Mouse (Mus musculus) lung, adult 2 months (tissue): Measurements from ENCODE around the gene Hps3. TPM values are rescaled to one million over a fixed set of nuclear protein-coding genes. Genes with fewer than 3 reads are reported as not detected.
A peak's percentile ranks its signal among the peaks of the same experiment; 100 is the strongest.
"Not testable (repeated sequence)": the region's sequence is repeated elsewhere in the genome, so short reads cannot be mapped to it uniquely, and the experiment has no call there.

ENCODE experiments used
- DNase-seq: peaks from one replicate; pipeline ENCODE4 v3.0.0; 2022
- H3K4me1 ChIP-seq: fragments of 200-500 bp; 2 replicates; pipeline ENCODE4 v1.6.1; 2011; ENCODE audit warnings: low read length; ENCODE audit not compliant: control insufficient read depth, insufficient read depth
- H3K4me3 ChIP-seq: fragments of 200-500 bp; replicated peaks from 2 replicates; pipeline ENCODE3; 2011; ENCODE audit warnings: low read depth, mild to moderate bottlenecking, control low read depth, low read length; ENCODE audit errors: extremely low read depth
- CTCF ChIP-seq: fragments of 200-500 bp; IDR thresholded peaks from 2 replicates; pipeline ENCODE4 v1.5.1; 2011; ENCODE audit warnings: mild to moderate bottlenecking, low read length, control low read depth; ENCODE audit not compliant: insufficient read depth
- POLR2A ChIP-seq: fragments of 200-500 bp; IDR thresholded peaks from 2 replicates; pipeline ENCODE4 v1.6.1; 2011; ENCODE audit warnings: low read depth, mild to moderate bottlenecking, control low read depth, low read length, borderline replicate concordance; ENCODE audit errors: extremely low read depth
- WGBS: fragments of 180-500 bp; shearing (Covaris S2); methylation state at CpG from one replicate; pipeline ENCODE4 v1.1.7; 2018; 5-methylcytosine and 5-hydroxymethylcytosine counted together
- polyA plus RNA-seq: library from polyadenylated mRNA; depleted of rRNA; stranded (reverse); fragments of >200 nt; gene quantifications from 2 replicates; pipeline ENCODE4 v1.2.3, GENCODE M21; 2012; rRNA removed

The Hps3 gene
- 19.5 and 46.7 TPM in 2 replicates for polyA plus RNA-seq

GRCm38 (mm10) chr3:20034719-20035404 lies at the start of gene Hps3:
Gene Hps3, minus strand, starts transcription at chr3:20035315.
- Histone ChIP-seq H3K4me3 (peak within 1 kb of the TSS; percentile 96), H3K4me1 (peaks cover 10% of the 10 kb centered on the region)
- DNase-seq, result peak; percentile 91
- no peak for TF ChIP-seq CTCF
- TF ChIP-seq POLR2A, result peak; percentile 76; the same call in 1 of the 2 replicates
- under 1% methylated on average over 47 of the region's 47 CpGs for WGBS

DNA sequence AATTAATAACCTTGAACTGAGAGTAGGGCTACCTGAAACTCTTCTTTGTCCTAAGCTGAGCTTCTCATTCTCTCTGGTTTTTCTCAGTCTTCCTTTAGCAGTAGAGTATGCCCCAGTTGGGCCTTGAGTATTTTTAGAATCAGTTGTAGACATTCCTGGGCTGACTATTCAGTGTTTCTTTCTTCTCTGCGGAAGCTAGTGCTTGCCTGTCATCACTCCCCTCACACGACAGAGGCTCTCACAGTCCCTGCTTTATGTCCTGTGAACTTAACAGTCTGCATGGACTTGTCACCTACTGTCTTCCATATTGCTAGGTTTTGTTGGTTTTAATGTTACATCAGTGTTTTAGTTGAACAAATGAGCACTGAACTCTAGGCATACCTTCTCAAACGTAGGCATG lies 47.0 kb upstream of the Hps3 start:
- H3K4me1 ChIP-seq, result no peaks in the 10 kb centered on the region
- DNase-seq, result no peak
- WGBS, result 70% methylated on average over 3 of the region's 3 CpGs
- TF ChIP-seq CTCF, result no peak
- TF ChIP-seq POLR2A, result no peak
- no peak overlapping the region for H3K4me3 ChIP-seq

GRCm38 (mm10) chr3:20076145-20077053 lies 41.3 kb upstream of the Hps3 start:
- Histone ChIP-seq H3K4me3 (no peak overlapping the region), H3K4me1 (no peaks in the 10 kb centered on the region)
- WGBS, result 80% methylated on average over 11 of the region's 11 CpGs
- DNase-seq, result no peak
- TF ChIP-seq CTCF (no peak), POLR2A (no peak)

GRCm38 (mm10) chr3:20058197-20058541 lies 23.1 kb upstream of the Hps3 start:
- 0 out of 2 replicates have a peak, but pooled peaks cover 2% of the 10 kb centered on the region for H3K4me1 ChIP-seq
- WGBS, result 0% methylated on average over 7 of the region's 9 CpGs
- no peak for DNase-seq

GRCm38 (mm10) chr3:20057306-20058196 lies 22.4 kb upstream of the Hps3 start, which contains the start of gene Hltf:
Gene Hltf, plus strand, starts transcription at chr3:20057811.
- Histone ChIP-seq H3K4me3 (peak within 1 kb of the TSS; percentile 84), H3K4me1 (0 out of 2 replicates have a peak, but pooled peaks cover 2% of the 10 kb centered on the region)
- WGBS, result under 1% methylated on average over 51 of the region's 54 CpGs
- peak; percentile 73; the same call in 1 of the 2 replicates for TF ChIP-seq POLR2A
- no peak for TF ChIP-seq CTCF
- DNase-seq, result peak; percentile 97

More at GRCm38 (mm10) chr3:20058197-20058541, 23.1 kb upstream of the Hps3 start:
- H3K4me3 ChIP-seq, result peak overlapping the region; percentile 84
- TF ChIP-seq CTCF (no peak), POLR2A (no peak)

- not testable (repeated sequence) for H3K4me3 ChIP-seq, H3K4me1 ChIP-seq, DNase-seq
- WGBS, result 67% methylated on average over 3 of the region's 3 CpGs
Measured at GRCm38 (mm10) chr3:20044736-20045135, 9.6 kb upstream of the Hps3 start.

GRCm38 (mm10) chr3:20041461-20041860 lies 6.3 kb upstream of the Hps3 start:
- DNase-seq, H3K4me3 ChIP-seq, H3K4me1 ChIP-seq: not testable (repeated sequence)
- WGBS, result 91% methylated on average over 7 of the region's 7 CpGs

- TF ChIP-seq POLR2A (no peak), CTCF (no peak)
- DNase-seq, result no peak
- 79% methylated on average over 4 of the region's 4 CpGs for WGBS
- Histone ChIP-seq H3K4me3 (no peak overlapping the region), H3K4me1 (peaks cover 10% of the 10 kb centered on the region)
Measured at GRCm38 (mm10) chr3:20036069-20036468, 954 bp upstream of the Hps3 start.

DNA sequence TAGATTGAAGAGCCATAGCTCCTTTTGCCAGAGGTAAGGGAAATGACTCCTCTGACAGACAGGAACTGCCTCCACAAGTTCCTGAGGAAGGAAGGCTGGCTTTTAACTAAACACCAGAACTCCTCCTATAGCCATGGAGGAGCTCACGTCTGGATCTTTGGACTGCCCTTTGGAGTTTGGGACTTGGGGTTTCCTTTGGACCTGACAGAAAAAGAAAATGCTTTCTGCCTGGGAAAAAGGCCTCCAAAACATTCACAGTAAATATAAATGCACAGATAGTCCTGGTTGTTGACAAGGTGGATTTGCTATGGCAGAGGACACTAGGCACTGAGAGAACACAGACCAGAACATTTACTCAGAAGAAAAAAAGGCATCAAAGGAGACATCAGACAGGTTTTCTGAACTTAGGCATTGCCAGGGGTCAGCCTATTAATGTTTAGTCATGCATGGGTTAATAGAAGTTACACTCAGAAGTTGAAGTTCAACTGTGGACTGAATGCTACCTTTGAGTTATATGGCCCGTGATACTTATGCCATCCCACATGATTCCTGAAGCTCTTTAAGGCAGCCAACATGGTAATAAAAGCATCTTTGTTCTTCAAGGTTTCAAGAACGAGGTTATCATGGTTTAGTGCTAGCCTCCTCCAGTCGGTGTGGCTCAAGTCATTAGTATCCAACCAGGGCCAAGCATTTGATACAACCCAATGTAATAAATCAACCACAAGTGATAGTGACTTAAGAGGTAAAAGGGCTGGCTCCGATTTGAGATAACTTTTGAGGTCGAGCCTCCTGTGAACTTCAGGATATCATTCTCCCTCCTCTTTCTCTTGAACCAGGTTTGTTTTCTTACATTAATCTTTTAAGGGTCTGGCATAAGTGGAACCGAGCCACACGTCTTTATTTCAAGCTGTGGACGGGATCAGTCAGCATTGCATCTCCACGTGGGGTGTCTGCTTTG lies 1.1 kb downstream of the Hps3 start:
- WGBS, result 8% methylated on average over 10 of the region's 10 CpGs
- no peak for DNase-seq
- TF ChIP-seq POLR2A (no peak), CTCF (no peak)
- Histone ChIP-seq H3K4me1 (peaks cover 10% of the 10 kb centered on the region), H3K4me3 (peak overlapping the region; percentile 96)
